Mouse (Mus musculus) heart, embryonic 11.5 days (tissue): ENCODE results near the gene Gcsh. TPM values are rescaled to one million over a fixed set of nuclear protein-coding genes. Genes with fewer than 3 reads are reported as not detected.

ENCODE experiments used
- ATAC-seq: fragments of 200-750 bp; cut with Nextera tagmentation; replicated peaks from 2 replicates; pipeline ENCODE4 v1.8.0; 2017; ENCODE audit warnings: moderate library complexity; ENCODE audit not compliant: insufficient number of reproducible peaks, low FRiP score, low TSS enrichment
- H3K27ac ChIP-seq: fragments of 300-500 bp; sonication (generic); 2 replicates; pipeline ENCODE4 v1.5.1; 2014; ENCODE audit warnings: mild to moderate bottlenecking, low read depth, low read length
- H3K27me3 ChIP-seq: fragments of 300-500 bp; sonication (generic); 2 replicates; pipeline ENCODE4 v1.6.1; 2014; ENCODE audit warnings: mild to moderate bottlenecking, low read length, mixed read lengths; ENCODE audit not compliant: control insufficient read depth, insufficient read depth
- H3K36me3 ChIP-seq: fragments of 300-500 bp; sonication (generic); 2 replicates; pipeline ENCODE4 v1.6.1; 2014; ENCODE audit warnings: mild to moderate bottlenecking, low read length, moderate library complexity, mixed read lengths; ENCODE audit not compliant: control insufficient read depth, insufficient read depth
- H3K4me1 ChIP-seq: fragments of 300-500 bp; sonication (generic); 2 replicates; pipeline ENCODE4 v1.6.1; 2014; ENCODE audit warnings: low read length; ENCODE audit not compliant: control insufficient read depth, insufficient read depth
- H3K4me2 ChIP-seq: fragments of 300-500 bp; sonication (generic); 2 replicates; pipeline ENCODE4 v1.6.1; 2014; ENCODE audit warnings: mild to moderate bottlenecking, moderate library complexity
- H3K4me3 ChIP-seq: fragments of 300-500 bp; sonication (generic); 2 replicates; pipeline ENCODE4 v1.5.1; 2014; ENCODE audit warnings: low read depth, low read length
- H3K9ac ChIP-seq: fragments of 300-500 bp; sonication (generic); 2 replicates; pipeline ENCODE4 v1.6.1; 2014; ENCODE audit warnings: mild to moderate bottlenecking, low read depth, low read length, moderate library complexity
- H3K9me3 ChIP-seq: fragments of 300-500 bp; sonication (generic); replicated peaks from 2 replicates; pipeline ENCODE4 v1.6.1; 2016; ENCODE audit warnings: low read length; ENCODE audit not compliant: control insufficient read depth
- WGBS: fragments of 180-500 bp; shearing (Covaris S2); extraction: QIAGEN DNeasy Blood & Tissue Kit; methylation state at CpG from one replicate; pipeline ENCODE4 v1.1.7; 2014; ENCODE audit not compliant: insufficient replicate concordance; 5-methylcytosine and 5-hydroxymethylcytosine counted together
- polyA plus RNA-seq: library from polyadenylated mRNA; unstranded; fragments of >200 nt; fragmentation: Nextera tagmentation; extraction: Ambion mirVana; gene quantifications from 2 replicates; pipeline ENCODE4 v1.2.1, GENCODE M21; 2014

Gcsh gene
- polyA plus RNA-seq, 1 experiment from 2014 or later = 95.2 TPM

DNA sequence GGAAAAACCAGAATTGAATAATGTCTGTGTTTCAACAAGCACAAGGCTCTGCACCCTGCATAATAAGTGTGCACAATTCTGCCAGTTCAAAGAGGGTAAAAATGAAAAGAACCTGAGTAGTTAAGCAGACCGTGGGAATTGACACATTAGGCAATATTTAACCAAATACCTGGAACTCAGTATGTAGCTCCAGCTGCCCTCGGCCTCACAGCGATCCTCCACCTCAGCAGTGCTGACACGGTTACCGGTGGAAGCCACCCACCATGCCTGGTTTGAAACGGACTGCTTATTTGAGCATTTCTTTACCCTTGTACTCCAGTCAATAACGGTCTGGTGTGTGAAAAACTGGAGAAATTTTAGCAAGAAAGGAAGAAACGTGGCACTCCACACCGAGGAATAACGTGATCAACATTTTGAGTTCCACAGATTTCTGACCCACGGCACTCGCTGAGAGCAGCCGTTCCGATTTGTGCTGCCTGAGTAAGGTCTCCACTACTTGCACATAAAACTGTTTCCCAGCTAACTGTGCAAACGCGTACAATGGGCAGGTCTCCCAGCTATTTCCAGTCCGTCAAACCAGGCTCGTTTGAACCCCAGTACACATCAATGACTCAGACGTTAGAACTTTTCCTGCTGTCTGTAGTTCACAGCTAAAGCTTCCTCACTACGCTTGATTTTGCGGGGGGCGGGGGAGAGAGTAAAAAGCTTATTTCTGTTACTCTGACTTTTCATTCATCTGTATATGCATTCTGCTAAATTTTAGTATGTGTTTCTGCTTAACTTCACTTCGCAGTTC lies 963 bp downstream of the Gcsh start:
- peaks cover 16% of the 10 kb centered on the region for H3K4me1 ChIP-seq
- peak overlapping the region; percentile 78 for H3K9ac ChIP-seq
- no peak overlapping the region for H3K27ac ChIP-seq
- H3K36me3 ChIP-seq = 0 out of 2 replicates have a peak, but pooled peaks cover 4% of the 10 kb centered on the region
- H3K27me3 ChIP-seq = no peaks in the 10 kb centered on the region
- no peaks in the 10 kb centered on the region for H3K9me3 ChIP-seq
- peak overlapping the region; percentile 76 for H3K4me3 ChIP-seq
- 16% methylated on average over 23 of the region's 23 CpGs for WGBS
- peak overlapping the region; percentile 90 for H3K4me2 ChIP-seq
- no peak for ATAC-seq

DNA sequence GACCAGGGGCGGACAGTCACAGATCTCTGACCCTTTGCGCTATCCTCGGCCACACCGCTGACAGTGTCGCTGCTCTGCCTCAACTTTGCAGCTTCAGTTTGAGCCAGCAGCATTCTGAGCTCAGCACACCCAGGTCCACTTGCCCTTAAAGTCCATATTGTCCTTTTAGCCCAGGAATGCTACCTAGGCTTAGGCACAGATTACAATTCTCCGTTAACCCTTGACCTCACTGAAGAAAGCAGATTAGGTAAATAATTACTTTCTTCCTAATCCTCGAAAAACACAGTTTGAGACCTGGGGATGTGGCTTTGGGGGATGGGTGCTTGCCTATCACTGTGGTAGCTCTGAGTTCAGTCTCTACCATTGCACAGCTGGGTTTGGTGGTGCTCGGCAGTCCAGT lies 2.1 kb downstream of the Gcsh start:
- no peak overlapping the region for H3K4me2 ChIP-seq
- H3K9me3 ChIP-seq = no peaks in the 10 kb centered on the region
- no peak overlapping the region for H3K9ac ChIP-seq
- H3K4me1 ChIP-seq = peaks cover 16% of the 10 kb centered on the region
- 0 out of 2 replicates have a peak, but pooled peaks cover 6% of the 10 kb centered on the region for H3K36me3 ChIP-seq
- no peak overlapping the region for H3K4me3 ChIP-seq
- no peak overlapping the region for H3K27ac ChIP-seq
- H3K27me3 ChIP-seq = no peaks in the 10 kb centered on the region
- no peak for ATAC-seq
- 83% methylated on average over 8 of the region's 8 CpGs for WGBS

DNA sequence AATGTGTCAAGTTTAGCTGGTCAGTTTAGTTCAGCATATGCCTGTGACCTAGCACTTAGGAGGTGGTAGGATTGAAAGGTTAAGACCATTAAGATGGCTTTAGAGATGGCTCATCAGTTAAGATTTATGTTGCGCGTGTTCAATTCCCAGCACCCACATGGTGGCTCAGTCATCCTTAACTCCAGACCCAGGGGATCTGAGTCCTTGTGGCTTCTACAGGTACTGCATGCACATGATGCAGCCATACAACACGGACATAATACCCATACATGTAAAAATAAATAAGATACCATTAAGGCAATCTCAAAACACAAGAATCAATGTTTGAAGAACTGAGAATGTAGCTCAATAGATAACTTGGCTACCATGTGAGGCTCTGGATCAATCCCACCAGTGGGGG lies 3.5 kb downstream of the Gcsh start:
- Histone ChIP-seq H3K27ac (no peak overlapping the region), H3K9ac (no peak overlapping the region), H3K4me1 (peaks cover 16% of the 10 kb centered on the region), H3K4me3 (no peak overlapping the region), H3K27me3 (no peaks in the 10 kb centered on the region), H3K9me3 (no peaks in the 10 kb centered on the region), H3K4me2 (no peak overlapping the region), H3K36me3 (0 out of 2 replicates have a peak, but pooled peaks cover 6% of the 10 kb centered on the region)
- no peak for ATAC-seq
- WGBS = 94% methylated on average over 3 of the region's 3 CpGs

DNA sequence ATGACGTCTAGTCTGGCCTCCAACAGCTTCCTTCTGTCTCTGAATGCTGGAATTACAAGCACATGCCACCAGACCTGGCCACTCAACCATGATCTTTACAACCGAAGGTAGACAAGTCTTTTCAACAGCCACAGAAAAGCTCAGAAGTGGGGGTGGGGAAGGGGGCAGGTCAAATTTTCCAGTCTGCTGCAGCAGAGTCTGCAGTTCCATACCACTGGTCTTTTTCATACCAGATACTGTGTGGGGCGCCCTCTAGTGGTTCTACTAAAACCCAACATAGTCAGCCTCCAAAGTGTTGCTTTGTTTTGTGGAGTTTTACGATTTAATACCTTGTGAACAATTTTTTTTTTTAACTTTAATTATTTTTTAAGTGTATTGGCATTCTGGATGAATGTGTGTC lies 13.2 kb downstream of the Gcsh start:
- H3K9ac ChIP-seq = no peak overlapping the region
- no peak for ATAC-seq
- 16% methylated on average over 4 of the region's 4 CpGs for WGBS
- H3K4me2 ChIP-seq = no peak overlapping the region
- no peaks in the 10 kb centered on the region; the same call in 1 of the 2 replicates for H3K36me3 ChIP-seq
- no peak overlapping the region for H3K4me3 ChIP-seq
- no peaks in the 10 kb centered on the region for H3K9me3 ChIP-seq
- H3K27ac ChIP-seq = no peak overlapping the region
- peaks cover 2% of the 10 kb centered on the region; the same call in 1 of the 2 replicates for H3K4me1 ChIP-seq
- H3K27me3 ChIP-seq = no peaks in the 10 kb centered on the region

DNA sequence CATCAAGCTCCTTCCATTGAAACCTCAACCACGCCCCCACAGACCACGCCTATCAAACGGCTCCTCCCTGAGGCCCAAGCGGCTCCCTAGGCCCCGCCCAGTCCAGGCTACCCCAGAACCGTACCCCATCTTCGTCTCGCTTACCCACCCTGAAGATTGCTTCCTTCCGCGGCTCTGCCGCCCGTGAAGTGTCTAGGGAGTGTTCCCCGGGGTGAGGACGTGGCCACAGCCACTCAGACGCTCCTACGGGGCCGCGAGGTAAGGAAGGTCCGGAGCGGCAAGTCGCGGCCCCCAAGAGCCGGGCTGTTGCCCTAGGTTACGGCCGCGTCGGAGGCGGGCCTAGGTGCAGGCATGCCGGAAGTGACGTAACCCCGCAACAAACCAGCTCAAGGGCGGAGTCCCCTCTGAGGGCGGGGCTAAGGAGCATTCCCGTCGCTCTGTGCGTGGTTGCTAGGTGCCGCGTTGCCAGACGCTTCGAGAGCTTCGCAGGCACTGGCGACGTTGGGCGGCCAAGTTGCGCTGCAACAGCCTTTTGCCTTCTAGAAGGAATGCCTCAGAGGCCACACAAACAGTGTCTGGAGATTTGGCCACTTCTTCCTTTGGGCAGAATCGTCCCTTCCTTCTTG lies 14.6 kb downstream of the Gcsh start, which contains the start of gene 1700030J22Rik:
Gene 1700030J22Rik (minus strand): TSS at position 329 of the 626 bp plus-strand sequence.
- H3K9ac ChIP-seq = peak within 1 kb of the TSS; percentile 69
- ATAC-seq = peak; percentile 99
- H3K9me3 ChIP-seq = no peaks in the 10 kb centered on the region
- WGBS = under 1% methylated on average over 46 of the region's 46 CpGs
- peak within 1 kb of the TSS; percentile 91 for H3K4me3 ChIP-seq
- no peak within 1 kb of the TSS for H3K27ac ChIP-seq
- no peaks in the 10 kb centered on the region; the same call in 1 of the 2 replicates for H3K36me3 ChIP-seq
- no peaks in the 10 kb centered on the region for H3K27me3 ChIP-seq
- peaks cover 2% of the 10 kb centered on the region; the same call in 1 of the 2 replicates for H3K4me1 ChIP-seq
- H3K4me2 ChIP-seq = peak within 1 kb of the TSS; percentile 80

DNA sequence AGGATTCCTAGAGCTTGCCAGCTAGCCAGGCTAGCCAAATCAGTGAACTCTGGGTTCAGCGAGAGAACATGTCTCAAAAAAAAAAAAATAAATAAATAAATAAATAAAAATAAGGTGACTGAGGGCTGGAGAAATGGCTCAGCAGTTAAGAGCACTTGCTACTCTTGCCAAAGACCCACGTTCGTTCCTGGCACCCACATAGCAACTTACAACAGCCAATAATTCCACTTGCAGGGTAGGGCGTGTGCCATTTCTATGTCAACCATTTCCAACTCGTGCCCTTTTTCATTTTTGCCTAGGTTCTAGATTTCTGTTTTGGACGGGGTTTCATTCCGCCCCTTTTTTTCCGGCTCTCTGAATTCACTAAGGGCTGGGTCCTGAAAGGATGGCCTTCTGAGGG lies 15.3 kb downstream of the Gcsh start:
- Histone ChIP-seq H3K9me3 (no peaks in the 10 kb centered on the region), H3K36me3 (no peaks in the 10 kb centered on the region), H3K4me2 (peak overlapping the region; percentile 80), H3K4me3 (peak overlapping the region; percentile 91), H3K9ac (peak overlapping the region; percentile 69), H3K27me3 (no peaks in the 10 kb centered on the region), H3K4me1 (peaks cover 2% of the 10 kb centered on the region; the same call in 1 of the 2 replicates), H3K27ac (no peak overlapping the region)
- WGBS = 38% methylated on average over 8 of the region's 8 CpGs
- ATAC-seq = no peak

DNA sequence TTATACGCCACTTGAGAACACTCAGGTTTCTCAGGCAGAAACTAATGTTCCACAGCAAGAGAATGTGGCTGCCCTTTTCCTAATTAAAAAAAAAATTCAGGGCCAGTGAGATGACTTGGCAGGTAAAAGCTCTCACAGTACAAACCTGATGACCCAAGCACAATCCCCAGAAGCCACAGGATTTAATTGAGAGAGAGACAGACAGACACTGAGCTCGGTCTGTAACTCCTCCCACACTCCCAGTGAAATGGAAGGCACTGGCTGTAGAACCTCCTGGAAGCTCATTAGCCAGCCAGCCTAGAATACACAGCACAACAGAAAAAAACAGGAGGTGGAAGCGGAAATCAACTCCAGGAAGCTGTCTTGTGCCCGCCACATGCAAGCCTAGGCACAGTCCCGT lies 17.7 kb downstream of the Gcsh start:
- H3K9me3 ChIP-seq = no peaks in the 10 kb centered on the region
- no peak overlapping the region for H3K27ac ChIP-seq
- H3K4me2 ChIP-seq = no peak overlapping the region
- no peak overlapping the region for H3K4me3 ChIP-seq
- H3K36me3 ChIP-seq = no peaks in the 10 kb centered on the region
- H3K9ac ChIP-seq = no peak overlapping the region
- H3K27me3 ChIP-seq = no peaks in the 10 kb centered on the region
- no peak for ATAC-seq
- H3K4me1 ChIP-seq = peaks cover 2% of the 10 kb centered on the region; the same call in 1 of the 2 replicates
- WGBS = 61% methylated on average over 5 of the region's 5 CpGs

DNA sequence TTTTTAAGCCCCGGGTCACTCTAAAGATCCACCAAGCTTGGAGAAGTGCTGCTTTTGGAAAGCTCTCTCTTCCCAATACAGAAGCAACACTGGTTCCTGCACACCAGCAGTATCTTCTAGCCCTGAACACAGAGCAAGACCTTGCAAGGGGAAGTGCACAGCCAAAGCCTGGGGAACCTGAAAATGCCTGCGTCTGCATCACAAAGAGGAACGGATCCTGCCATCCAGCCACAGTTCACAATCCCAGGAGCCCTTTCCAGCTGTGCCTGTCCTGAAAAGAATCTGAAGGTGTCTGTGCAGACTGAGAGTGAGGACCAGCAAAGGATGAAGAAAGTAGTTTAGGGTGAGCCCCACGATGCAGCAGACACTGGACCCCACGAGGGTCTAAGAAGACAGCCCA lies 18.3 kb downstream of the Gcsh start:
- Histone ChIP-seq H3K9ac (no peak overlapping the region), H3K27me3 (no peaks in the 10 kb centered on the region), H3K27ac (no peak overlapping the region), H3K4me3 (no peak overlapping the region), H3K4me1 (peaks cover 2% of the 10 kb centered on the region; the same call in 1 of the 2 replicates), H3K9me3 (no peaks in the 10 kb centered on the region), H3K4me2 (no peak overlapping the region), H3K36me3 (no peaks in the 10 kb centered on the region)
- ATAC-seq = no peak
- WGBS = 41% methylated on average over 5 of the region's 5 CpGs
